Mouse (Mus musculus): ENCODE results near the gene Map1s. TPM values are rescaled to one million over a fixed set of nuclear protein-coding genes. Genes with fewer than 3 reads are reported as not detected.

Map1s gene
- total RNA-seq, 2 experiments from 2014 or later = 34.3 to 39.5 TPM

DNA sequence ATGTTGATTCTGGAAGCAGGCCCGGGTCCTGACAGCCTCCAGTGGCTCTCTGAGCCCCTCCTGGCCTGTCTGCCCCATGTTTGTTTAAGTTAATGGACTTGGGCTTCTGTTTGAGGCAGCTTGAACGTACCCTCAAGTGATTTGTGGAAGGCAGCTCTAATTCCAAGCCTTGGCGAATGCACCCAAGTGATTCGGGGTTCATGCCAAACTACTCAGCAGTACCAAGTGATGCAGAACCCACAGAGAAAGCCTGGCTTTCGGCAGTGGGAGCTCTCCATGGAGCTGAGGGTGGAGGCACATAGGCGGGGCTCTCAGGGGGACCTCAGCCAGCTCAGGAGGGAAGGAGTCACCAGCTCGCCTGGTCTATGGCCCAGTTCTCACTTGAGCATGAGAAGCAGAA lies 29.1 kb downstream of the Map1s start:
- no peak for DNase-seq (ENCODE audit: low spot score in 2 of 2)

GRCm38 (mm10) chr8:70937200-70937599 lies 31.5 kb downstream of the Map1s start:
- no peak for DNase-seq (ENCODE audit: low spot score in 2 of 2)

- DNase-seq (ENCODE audit: low spot score in 2 of 2) = no peak
Observed at GRCm38 (mm10) chr8:70941478-70941877, 35.7 kb downstream of the Map1s start.

- no peak for DNase-seq (ENCODE audit: low spot score in 2 of 2)
Observed at GRCm38 (mm10) chr8:70943187-70943586, 37.5 kb downstream of the Map1s start.

DNA sequence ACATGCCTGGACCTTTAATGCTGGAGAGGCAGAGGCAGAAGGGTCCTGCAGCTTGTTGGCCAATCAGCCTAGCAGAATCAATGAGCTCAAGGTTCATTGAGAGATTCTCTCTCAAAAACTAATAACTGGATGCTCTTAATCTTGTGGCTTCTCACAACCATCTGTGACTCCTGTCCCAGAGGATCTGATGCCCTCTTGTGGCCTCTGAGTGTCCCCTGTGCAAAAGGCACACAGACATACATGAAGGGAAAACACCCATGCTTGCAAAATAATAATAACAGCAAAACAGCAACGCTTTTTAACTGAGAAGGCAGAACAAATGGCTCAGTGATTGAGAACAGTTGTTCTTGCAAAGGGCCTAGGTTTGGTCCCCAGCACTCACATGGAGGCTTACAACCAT lies 44.1 kb downstream of the Map1s start:
- no peak for DNase-seq (ENCODE audit: low spot score in 2 of 2)

DNA sequence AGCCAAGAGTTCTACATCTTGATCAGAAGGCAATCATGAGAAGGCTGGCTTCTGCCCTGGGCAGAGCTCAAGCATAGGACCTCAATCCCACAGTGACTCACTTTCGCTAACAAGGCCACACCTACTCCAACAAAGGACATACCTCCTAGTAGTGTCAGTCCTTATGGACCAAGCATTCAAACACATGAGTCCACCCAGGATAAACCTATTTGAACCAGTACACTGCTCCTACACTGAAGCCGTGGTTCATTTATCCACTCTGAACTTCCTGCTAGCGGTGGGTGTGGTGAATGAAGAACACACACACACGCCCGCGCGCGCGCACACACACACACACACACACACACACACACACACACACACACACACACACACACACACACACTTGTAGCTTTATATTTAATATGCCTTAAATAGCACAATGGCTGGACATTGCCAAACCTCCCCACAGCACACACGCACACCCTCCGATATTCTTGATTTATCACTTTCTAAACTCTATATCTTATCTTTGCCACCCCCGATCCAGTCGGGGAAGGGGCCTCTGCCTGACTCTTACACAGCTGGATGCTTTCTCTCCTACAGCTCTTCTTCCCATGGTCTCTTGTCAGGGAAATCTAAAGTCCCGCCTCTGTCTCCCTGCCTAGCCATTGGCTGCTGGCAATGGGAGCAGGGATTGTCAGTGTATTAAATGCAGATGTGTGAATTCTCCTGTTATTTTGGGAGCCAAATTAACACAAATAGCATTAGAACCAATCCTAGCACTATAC lies 55.2 kb downstream of the Map1s start:
- DNase-seq (ENCODE audit: low spot score in 2 of 2) = no peak

DNA sequence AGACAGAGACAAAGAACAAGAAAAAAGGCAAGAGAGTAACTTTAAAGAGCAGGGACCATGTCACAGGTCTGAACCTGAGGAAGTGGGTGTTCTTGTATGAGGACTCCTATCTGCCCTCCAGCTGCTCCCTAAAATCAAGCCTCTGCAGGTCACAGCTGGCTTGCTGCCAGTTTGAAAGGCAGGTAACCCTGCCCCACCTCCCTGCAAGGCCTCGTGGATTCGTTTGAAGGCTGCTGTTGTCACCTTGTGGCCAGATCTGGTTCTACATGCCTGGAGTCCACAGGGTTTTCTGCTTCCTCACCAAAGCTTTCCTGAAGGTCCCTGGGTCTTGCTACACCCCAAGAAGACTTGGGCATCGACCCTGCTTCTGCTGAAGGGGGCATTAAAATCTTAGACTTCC lies 58.4 kb downstream of the Map1s start:
- DNase-seq (ENCODE audit: low spot score in 2 of 2) = no peak

- DNase-seq (ENCODE audit: low spot score in 2 of 2) = no peak
Observed at GRCm38 (mm10) chr8:70964861-70965260, 59.1 kb downstream of the Map1s start.

Small RNA genes within 50 kb of the gene (microRNA-seq; reads per million reads assigned to microRNA genes)
- 0 to 1.8 reads per million in 2 experiments for gene Mir1969 (ENCODE audit: borderline number of aligned reads in 2 of 2)
- 0 to 0.61 reads per million in 2 experiments for gene Mir7067 (ENCODE audit: borderline number of aligned reads in 2 of 2)

Other genes with a start within 250 kb of the Map1s start
- gene Pgpep1, start 245.5 kb upstream of the Map1s start, total RNA-seq (2021) = 100 to 1,000 TPM; 101 to 153 TPM
- 10 to 100 TPM; 73.2 to 75.9 TPM for gene Lsm4, start 232.7 kb upstream of the Map1s start, total RNA-seq (2021)
- 100 to 1,000 TPM; 228 to 252 TPM for gene Jund, start 207.0 kb upstream of the Map1s start, total RNA-seq (2021)
- gene Iqcn, start 202.5 kb upstream of the Map1s start, total RNA-seq (2021) = under 1 TPM in 1 of 2 experiments, not detected in 1; 0.10 TPM
- under 1 TPM in 1 of 2 experiments, not detected in 1; 0.53 TPM for gene Gm3336, start 187.4 kb upstream of the Map1s start, total RNA-seq (2021)
- under 1 TPM; 0.42 to 0.86 TPM for gene Pde4c, start 182.2 kb upstream of the Map1s start, total RNA-seq (2021)
- gene Rab3a, start 151.3 kb upstream of the Map1s start, total RNA-seq (2021) = 10 to 100 TPM; 52.4 to 60.4 TPM
- 100 to 1,000 TPM in 1 of 2 experiments, 10 to 100 TPM in 1; 94.9 to 120 TPM for gene Mpv17l2, start 145.0 kb upstream of the Map1s start, total RNA-seq (2021)
- 10 to 100 TPM; 30.5 to 36.5 TPM for gene Pik3r2, start 129.2 kb upstream of the Map1s start, total RNA-seq (2021)
- gene Mast3, start 100.9 kb upstream of the Map1s start, total RNA-seq (2021) = 10 to 100 TPM; 15.6 to 16.7 TPM
- gene Il12rb1, start 97.5 kb upstream of the Map1s start, total RNA-seq (2021) = under 1 TPM; 0.66 to 0.77 TPM
- 1 to 10 TPM; 8.3 to 8.7 TPM for gene Arrdc2, start 66.2 kb upstream of the Map1s start, total RNA-seq (2021)
- gene Kcnn1, start 42.7 kb upstream of the Map1s start, total RNA-seq (2021) = 1 to 10 TPM; 2.2 to 2.8 TPM
- 10 to 100 TPM; 58.9 to 59.3 TPM for gene Ccdc124, start 32.0 kb upstream of the Map1s start, total RNA-seq (2021)
- not detected for gene Slc5a5, start 13.2 kb upstream of the Map1s start, total RNA-seq (2021)
- gene Rpl18a, start 8.5 kb upstream of the Map1s start, total RNA-seq (2021) = 1,000 to 10,000 TPM; 1,253 to 1,401 TPM

All from adrenal gland, adult 18-20 months (tissue).